Mouse (Mus musculus): ENCODE measurements around the gene Gabrb3.

- TF ChIP-seq CEBPB (IDR thresholded peaks at IDR 0.05; ENCODE audit: insufficient read depth, poor library complexity, severe bottlenecking) (no peak), POLR2A (IDR thresholded peaks at IDR 0.05; ENCODE audit: insufficient read length, low read depth) (no peak), REST (IDR thresholded peaks at IDR 0.05; ENCODE audit: insufficient read depth, insufficient read length) (no peak), MYOG (IDR thresholded peaks at IDR 0.05; ENCODE audit: control insufficient read depth in 1 of 3, insufficient read depth in 1 of 3, insufficient read length in 2 of 3, low read depth in 2 of 3) (no peak), POLR2AphosphoS2 (IDR thresholded peaks at IDR 0.05; ENCODE audit: insufficient read length, low read depth) (no peak), MAX (IDR thresholded peaks at IDR 0.05; ENCODE audit: low read depth) (no peak)
These were observed 35.4 kb upstream of the Gabrb3 start for GRCm38 (mm10) chr7:57384112-57384511.
